ENCODE assay signal across 26 mouse cellular contexts in genomic region chr4:72799575-72799974, GRCm38 (mm10). TPM values are rescaled to one million over a fixed set of nuclear protein-coding genes. Genes with fewer than 3 reads are reported as not detected.
DNase-seq lines count a peak whose midpoint lies in the region; ATAC-seq and TF ChIP-seq lines count a peak whose summit lies in the region.
"Had no signal": no experiment of that assay in that cellular context is flagged by ENCODE, and none has a peak within 500 bp of the region (broad histone marks: within the 10 kb centered on the region; RNA-seq: fewer than 3 reads in every experiment).

No protein-coding gene starts in this region.

- DNase-seq in neural tube, embryonic 11.5 days (ENCODE audit: low spot score), result no peak
- DNase-seq in neural tube, embryonic 10.5 days (ENCODE audit: extremely low spot score, low spot score), result no peak
- no peak for DNase-seq in hindbrain, embryonic 14.5 days (ENCODE audit: low spot score)
- no peak for DNase-seq in embryo, embryonic 10 days (ENCODE audit: low spot score)
- DNase-seq in gastrocnemius, adult 2 months, result no peak
- DNase-seq in heart, postnatal 14 days, result no peak
- DNase-seq: adrenal gland, adult 2 months; cerebellum, adult 11-12 months; cerebellum, postnatal 14 days; kidney, postnatal 36 days; layer of hippocampus, postnatal 36 days; right cerebral cortex, adult 18-20 months; thymus, postnatal 25 days had no signal

- H3K4me1 ChIP-seq in neural tube, embryonic 11.5 days (ENCODE audit: control insufficient read depth, insufficient read depth, low read length), result no peaks in the 10 kb centered on the region
- no peaks in the 10 kb centered on the region for H3K4me1 ChIP-seq in forebrain, embryonic 16.5 days (replicated peaks; ENCODE audit: control insufficient read depth, insufficient read depth, low read length)
- H3K4me1 ChIP-seq in hindbrain, embryonic 14.5 days (replicated peaks; ENCODE audit: control insufficient read depth, insufficient read depth, low read length), result peaks cover 4% of the 10 kb centered on the region; the same call in 1 of the 2 replicates
- 0 out of 2 replicates have a peak, but pooled peaks cover 2% of the 10 kb centered on the region for H3K4me1 ChIP-seq in midbrain, embryonic 16.5 days (ENCODE audit: control insufficient read depth, insufficient read depth, low read length)
- H3K4me1 ChIP-seq: embryonic facial prominence, embryonic 12.5 days; heart, embryonic 10.5 days; kidney, embryonic 15.5 days; limb, embryonic 15.5 days; stomach, embryonic 15.5 days had no signal

- 71% methylated on average over 4 of the region's 4 CpGs for WGBS in neural tube, embryonic 11.5 days
- WGBS in forebrain, embryonic 16.5 days, result 62% methylated on average over 4 of the region's 4 CpGs
- 52% methylated on average over 4 of the region's 4 CpGs for WGBS in hindbrain, embryonic 14.5 days
- WGBS in midbrain, embryonic 16.5 days, result 76% methylated on average over 4 of the region's 4 CpGs

- H3K9me3 ChIP-seq in neural tube, embryonic 11.5 days (ENCODE audit: control insufficient read depth, low read length), result no peaks in the 10 kb centered on the region
- H3K9me3 ChIP-seq in forebrain, embryonic 16.5 days (ENCODE audit: control insufficient read depth, low read length), result no peaks in the 10 kb centered on the region
- no peaks in the 10 kb centered on the region for H3K9me3 ChIP-seq in hindbrain, embryonic 14.5 days (ENCODE audit: control insufficient read depth, low read length)
- H3K9me3 ChIP-seq in midbrain, embryonic 16.5 days (replicated peaks; ENCODE audit: control insufficient read depth, low read length, poor library complexity, severe bottlenecking), result no peaks in the 10 kb centered on the region
- H3K9me3 ChIP-seq: embryonic facial prominence, embryonic 12.5 days; heart, embryonic 10.5 days; kidney, embryonic 15.5 days; limb, embryonic 15.5 days; stomach, embryonic 15.5 days had no signal

- intact Hi-C loops in gastrocnemius, adult 2 months (cut with DNase I), result no loop called here
- intact Hi-C loops in heart, postnatal 14 days (cut with DNase I), result no loop called here

- H3K4me3 ChIP-seq in neural tube, embryonic 11.5 days (ENCODE audit: low read depth, low read length), result no peak overlapping the region
- H3K4me3 ChIP-seq in forebrain, embryonic 16.5 days (replicated peaks; ENCODE audit: low read length), result no peak overlapping the region
- H3K4me3 ChIP-seq in hindbrain, embryonic 14.5 days (replicated peaks; ENCODE audit: low read length), result no peak overlapping the region
- H3K4me3 ChIP-seq in midbrain, embryonic 16.5 days (ENCODE audit: low read depth, low read length), result no peak overlapping the region
- no peak overlapping the region for H3K4me3 ChIP-seq in gastrocnemius, adult 2 months
- H3K4me3 ChIP-seq: embryonic facial prominence, embryonic 12.5 days; heart, embryonic 10.5 days; kidney, embryonic 15.5 days; limb, embryonic 15.5 days; stomach, embryonic 15.5 days had no signal

- H3K27me3 ChIP-seq in neural tube, embryonic 11.5 days (ENCODE audit: control insufficient read depth, insufficient read depth, low read length), result no peaks in the 10 kb centered on the region
- no peaks in the 10 kb centered on the region for H3K27me3 ChIP-seq in forebrain, embryonic 16.5 days (replicated peaks; ENCODE audit: control insufficient read depth, insufficient read depth, low read length)
- no peaks in the 10 kb centered on the region for H3K27me3 ChIP-seq in hindbrain, embryonic 14.5 days (ENCODE audit: control insufficient read depth, insufficient read depth, low read length)
- no peaks in the 10 kb centered on the region for H3K27me3 ChIP-seq in midbrain, embryonic 16.5 days (ENCODE audit: control insufficient read depth, insufficient read depth, low read depth, low read length)
- H3K27me3 ChIP-seq: embryonic facial prominence, embryonic 12.5 days; kidney, embryonic 15.5 days; limb, embryonic 15.5 days; stomach, embryonic 15.5 days had no signal

- H3K27ac ChIP-seq in neural tube, embryonic 11.5 days (ENCODE audit: low read depth, low read length), result no peak overlapping the region
- H3K27ac ChIP-seq in forebrain, embryonic 16.5 days (ENCODE audit: low read length), result no peak overlapping the region
- H3K27ac ChIP-seq in hindbrain, embryonic 14.5 days, result no peak overlapping the region
- H3K27ac ChIP-seq in midbrain, embryonic 16.5 days (ENCODE audit: low read length), result no peak overlapping the region
- H3K27ac ChIP-seq in gastrocnemius, adult 2 months, result no peak overlapping the region
- H3K27ac ChIP-seq: embryonic facial prominence, embryonic 12.5 days; heart, embryonic 10.5 days; kidney, embryonic 15.5 days; limb, embryonic 15.5 days; macrophage; stomach, embryonic 15.5 days had no signal

- no peak for TF ChIP-seq CTCF in gastrocnemius, adult 2 months (IDR thresholded peaks at IDR 0.05)

- H3K4me2 ChIP-seq in neural tube, embryonic 11.5 days (ENCODE audit: low read depth), result no peak overlapping the region
- H3K4me2 ChIP-seq in forebrain, embryonic 16.5 days (ENCODE audit: low read length), result no peak overlapping the region
- H3K4me2 ChIP-seq in hindbrain, embryonic 14.5 days (replicated peaks), result no peak overlapping the region
- H3K4me2 ChIP-seq in midbrain, embryonic 16.5 days (ENCODE audit: low read length), result no peak overlapping the region
- H3K4me2 ChIP-seq: embryonic facial prominence, embryonic 12.5 days; kidney, embryonic 15.5 days; limb, embryonic 15.5 days; stomach, embryonic 15.5 days had no signal

- ATAC-seq in neural tube, embryonic 11.5 days (ENCODE audit: insufficient read depth, low FRiP score, low TSS enrichment), result peak; percentile 38; the same call in 1 of the 2 replicates
- peak; percentile 55; the same call in 1 of the 2 replicates for ATAC-seq in forebrain, embryonic 16.5 days
- peak; percentile 43; the same call in 1 of the 2 replicates for ATAC-seq in hindbrain, embryonic 14.5 days (ENCODE audit: low FRiP score)
- ATAC-seq in midbrain, embryonic 16.5 days, result peak; percentile 88
- ATAC-seq: intestine, postnatal 0 days had no signal

- no peaks in the 10 kb centered on the region for H3K36me3 ChIP-seq in neural tube, embryonic 11.5 days (ENCODE audit: control insufficient read depth, insufficient read depth, low read length)
- H3K36me3 ChIP-seq in forebrain, embryonic 16.5 days (ENCODE audit: control insufficient read depth, insufficient read depth), result no peaks in the 10 kb centered on the region
- H3K36me3 ChIP-seq in hindbrain, embryonic 14.5 days (replicated peaks; ENCODE audit: control insufficient read depth, insufficient read depth), result no peaks in the 10 kb centered on the region
- H3K36me3 ChIP-seq in midbrain, embryonic 16.5 days (ENCODE audit: control insufficient read depth, insufficient read depth, low read length), result no peaks in the 10 kb centered on the region
- H3K36me3 ChIP-seq: embryonic facial prominence, embryonic 12.5 days; heart, embryonic 10.5 days; kidney, embryonic 15.5 days; limb, embryonic 15.5 days; stomach, embryonic 15.5 days had no signal

- H3K9ac ChIP-seq in neural tube, embryonic 11.5 days (ENCODE audit: low read length), result no peak overlapping the region
- no peak overlapping the region for H3K9ac ChIP-seq in forebrain, embryonic 16.5 days (replicated peaks; ENCODE audit: low read depth, low read length)
- no peak overlapping the region for H3K9ac ChIP-seq in hindbrain, embryonic 14.5 days
- no peak overlapping the region for H3K9ac ChIP-seq in midbrain, embryonic 16.5 days (ENCODE audit: low read depth, low read length)
- H3K9ac ChIP-seq: embryonic facial prominence, embryonic 12.5 days; kidney, embryonic 15.5 days; limb, embryonic 15.5 days; stomach, embryonic 15.5 days had no signal

RNA-seq across cellular contexts. Expression of gene Aldoart1, which starts 52.9 kb away (rescaled TPM):
- not detected in 2 replicates for polyA plus RNA-seq in neural tube, embryonic 11.5 days (2014; fragmentation: Nextera tagmentation; extraction: Ambion mirVana)
- not detected in 2 replicates for polyA plus RNA-seq in forebrain, embryonic 16.5 days (2015; fragmentation: Nextera tagmentation; extraction: Ambion mirVana)
- polyA plus RNA-seq in hindbrain, embryonic 14.5 days (2014; fragmentation: Nextera tagmentation; extraction: Ambion mirVana), result not detected in 2 replicates
- polyA plus RNA-seq in midbrain, embryonic 16.5 days (2015; fragmentation: Nextera tagmentation; extraction: Ambion mirVana), result 0.20 TPM in 1 of 2 replicates, not detected in the other
- total RNA-seq in gastrocnemius, adult 2 months (2021), result under 1 TPM; 0.31 to 0.87 TPM
- not detected for total RNA-seq in heart, postnatal 14 days (2021)
- total RNA-seq: adrenal gland, adult 2 months; adrenal gland, postnatal 4 days; layer of hippocampus, adult 8-10 months; layer of hippocampus, postnatal 36 days had no signal
- polyA plus RNA-seq: adrenal gland, adult 2 months; embryonic facial prominence, embryonic 12.5 days; intestine, postnatal 0 days; limb, embryonic 15.5 days; liver, embryonic 16.5 days; lung, embryonic 16.5 days; macrophage had no signal

Comparison
In these comparisons a context has a peak if more than half of its experiments do, and no peak if none do; other contexts are left out.
1. ATAC-seq: peak in every context shown above with its lines; median percentile 88 in midbrain, embryonic 16.5 days; 55 in forebrain, embryonic 16.5 days; 43 in hindbrain, embryonic 14.5 days; 38 in neural tube, embryonic 11.5 days.